Mouse (Mus musculus): ENCODE results near the gene Slco3a1.

The Slco3a1 gene

DNA sequence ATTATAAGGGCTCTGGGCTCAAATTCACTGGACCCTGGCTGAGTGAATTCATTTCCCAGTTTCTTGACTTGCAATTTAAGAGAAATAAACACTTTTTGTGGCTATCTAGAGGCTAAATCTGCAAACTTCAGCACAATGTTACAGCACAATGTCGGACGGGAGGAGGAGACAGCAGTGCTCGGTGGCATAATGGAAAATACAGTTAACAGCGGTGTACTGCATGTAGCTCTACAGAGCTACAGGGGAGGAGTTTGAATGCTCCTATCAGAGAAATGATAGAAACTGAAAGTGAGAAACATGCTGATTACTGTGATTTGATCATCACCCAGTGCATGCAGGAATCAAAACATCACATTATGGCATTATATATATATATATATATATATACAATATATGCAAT lies 68.5 kb downstream of the Slco3a1 start:
- no peak for DNase-seq (ENCODE audit: low spot score)

DNA sequence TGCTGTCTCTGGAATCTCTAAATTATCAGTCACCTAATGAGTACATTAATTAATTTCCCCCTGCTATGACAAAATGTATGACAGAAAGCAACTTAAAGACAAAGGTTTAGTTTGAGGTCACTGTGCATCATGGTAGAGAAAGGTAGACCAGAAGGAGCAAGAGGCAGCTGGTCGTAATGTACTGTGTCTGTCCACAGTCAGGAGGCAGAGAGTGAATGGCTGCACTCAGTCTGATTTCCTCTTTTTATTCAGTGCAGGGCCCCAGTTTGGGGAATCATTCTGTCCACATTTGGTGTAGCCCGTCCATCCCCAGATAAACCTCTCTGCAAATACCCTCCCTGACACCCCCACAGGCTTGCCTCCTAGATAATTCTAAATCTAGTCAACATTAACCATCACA lies 68.9 kb downstream of the Slco3a1 start:
- no peak for DNase-seq (ENCODE audit: low spot score)

DNA sequence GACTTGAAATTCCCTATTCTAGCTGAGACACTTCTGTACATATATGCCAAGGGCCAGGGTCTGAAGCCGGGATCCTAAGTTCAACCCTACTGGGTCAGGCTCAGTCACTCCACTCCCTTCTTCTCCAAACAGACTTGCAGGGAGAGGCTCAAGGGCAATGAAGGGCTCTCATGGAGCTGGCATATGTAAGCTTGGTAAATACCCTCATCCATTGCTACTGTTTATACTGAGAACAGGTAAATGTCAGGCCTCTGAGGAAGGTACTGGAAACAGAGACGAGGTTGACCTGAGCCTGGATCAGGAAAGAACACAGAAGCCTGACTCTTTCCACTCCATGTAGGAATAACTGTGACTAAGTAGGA lies 70.6 kb downstream of the Slco3a1 start:
- DNase-seq (ENCODE audit: low spot score) = no peak

DNA sequence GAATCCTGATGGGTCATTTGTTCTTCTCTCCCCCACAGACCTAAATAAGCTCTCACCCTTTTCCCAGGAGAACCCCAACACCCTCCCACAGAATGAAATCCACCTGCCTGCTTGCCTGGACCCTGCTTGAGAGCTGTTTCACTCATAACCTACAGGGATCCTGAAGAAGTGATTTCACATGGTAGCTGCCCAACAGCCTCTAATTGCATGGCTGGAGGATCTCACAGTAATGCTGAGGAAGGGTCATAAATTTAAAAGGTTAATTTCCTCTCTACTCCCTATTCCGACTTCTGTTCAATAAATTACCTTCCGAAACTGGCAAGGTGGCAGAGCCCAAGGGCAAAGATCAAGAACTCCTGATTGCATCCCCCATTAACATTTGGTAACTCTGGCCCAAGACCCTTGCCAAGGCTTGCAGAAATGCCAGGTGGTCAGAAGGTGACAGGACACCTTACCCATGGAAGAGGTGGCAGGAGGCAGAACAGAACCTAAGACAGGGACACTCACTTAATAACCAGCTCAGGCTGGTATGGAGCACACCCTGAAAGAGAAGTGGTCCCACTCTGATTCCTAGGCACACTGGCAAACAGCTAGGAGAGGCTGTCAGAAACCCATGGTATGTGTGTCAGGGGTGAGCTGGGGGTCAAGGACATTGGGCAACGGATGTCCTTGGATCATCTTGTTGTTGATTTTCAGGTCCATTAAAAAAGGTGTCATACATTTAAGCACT lies 71.1 kb downstream of the Slco3a1 start:
- DNase-seq (ENCODE audit: low spot score) = no peak

DNA sequence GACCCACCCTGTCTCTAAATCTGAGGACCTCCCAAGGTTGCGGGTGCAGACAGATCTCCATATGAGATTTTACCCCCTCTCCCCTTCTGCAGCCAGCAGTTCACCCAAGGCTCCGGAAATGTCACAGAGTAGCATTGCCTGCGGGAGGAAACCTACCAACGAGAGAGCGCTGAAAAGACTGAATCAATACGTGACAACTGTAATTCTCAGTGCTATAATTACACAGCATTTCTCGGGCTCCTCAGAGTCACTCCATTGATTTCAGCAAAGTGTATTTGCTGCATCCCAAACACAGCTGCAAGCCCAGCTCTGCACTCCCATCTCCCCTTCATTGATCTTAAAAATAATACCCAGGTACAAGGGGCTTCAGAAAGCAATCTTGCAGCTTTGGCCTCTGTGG lies 82.8 kb downstream of the Slco3a1 start:
- no peak for DNase-seq (ENCODE audit: low spot score)

DNA sequence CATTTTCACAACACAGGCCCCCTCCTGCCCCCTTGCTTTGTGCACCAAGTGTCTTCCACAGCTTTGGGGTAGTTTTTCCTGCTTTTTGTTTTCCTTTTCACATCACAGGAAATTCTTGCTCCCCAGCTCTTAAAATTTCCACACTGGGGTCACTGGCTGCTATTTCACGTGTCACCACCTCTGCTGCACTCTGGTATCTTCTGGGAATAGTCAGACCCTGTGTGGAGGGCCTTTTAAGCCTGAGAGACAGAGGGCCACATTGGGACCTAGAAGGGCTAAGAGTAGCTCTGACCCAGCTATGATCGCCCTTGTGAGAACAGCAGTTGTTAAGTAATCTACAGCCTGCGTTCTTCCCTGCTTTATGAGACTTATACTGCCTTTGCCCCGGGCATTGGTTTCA lies 87.7 kb downstream of the Slco3a1 start:
- no peak for DNase-seq (ENCODE audit: low spot score)

DNA sequence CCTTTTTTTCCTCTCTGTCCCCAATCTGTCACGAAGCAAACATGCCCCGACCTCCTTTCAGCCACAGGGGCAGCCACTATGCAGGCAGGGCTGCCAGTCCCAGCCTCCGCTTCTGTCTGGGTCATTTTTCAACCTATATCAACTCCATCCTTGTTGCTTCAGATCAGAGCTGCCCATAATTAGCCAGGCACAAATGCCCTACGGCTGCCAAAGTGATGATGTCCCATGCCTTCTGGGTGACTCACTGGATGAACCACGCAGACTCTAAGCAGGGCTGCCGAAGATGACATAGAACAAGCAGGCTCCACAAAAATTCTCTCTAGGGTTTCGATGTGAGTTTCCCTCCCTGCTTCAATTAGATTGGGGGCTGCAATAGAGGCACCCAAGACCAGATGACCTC lies 89.9 kb downstream of the Slco3a1 start:
- no peak for DNase-seq (ENCODE audit: low spot score)

DNA sequence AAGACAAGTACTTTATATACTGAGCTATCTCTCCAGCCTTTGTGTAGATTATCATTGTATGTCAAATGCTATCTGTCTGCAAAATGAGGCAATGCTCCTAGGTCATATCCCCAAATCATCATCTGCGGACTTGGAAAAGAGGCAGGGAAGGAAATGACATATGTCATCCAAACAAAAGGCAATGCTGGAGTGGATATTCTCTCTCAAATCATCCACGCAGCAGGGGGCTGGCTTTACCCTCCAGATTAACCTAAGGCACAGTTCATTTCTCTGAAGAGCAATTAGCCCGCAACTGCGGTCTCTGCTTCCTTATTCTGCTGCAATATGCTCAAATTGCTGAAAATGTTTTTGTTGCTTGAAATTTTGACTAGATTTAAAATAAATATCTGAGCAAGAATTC lies 92.1 kb downstream of the Slco3a1 start:
- no peak for DNase-seq (ENCODE audit: low spot score)

DNA sequence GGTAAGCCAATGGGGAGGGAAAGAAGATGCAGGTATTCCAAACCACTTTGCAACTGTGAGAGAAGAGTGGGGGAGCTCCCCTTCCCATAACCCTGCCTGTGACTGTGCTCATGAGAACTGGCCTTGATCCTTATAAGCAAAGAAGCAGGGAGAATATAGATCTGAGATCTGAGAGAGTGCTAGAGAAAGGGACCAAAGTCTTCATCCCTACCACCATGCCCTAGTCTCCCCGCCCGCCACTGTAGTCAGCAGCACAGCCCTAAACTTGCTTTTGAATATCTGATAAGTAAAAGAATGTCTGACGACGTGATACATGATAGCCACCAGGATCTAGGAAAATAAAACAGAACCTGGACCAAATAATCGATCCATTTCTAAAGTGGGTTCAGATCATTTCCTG lies 92.8 kb downstream of the Slco3a1 start:
- DNase-seq (ENCODE audit: low spot score) = no peak

DNA sequence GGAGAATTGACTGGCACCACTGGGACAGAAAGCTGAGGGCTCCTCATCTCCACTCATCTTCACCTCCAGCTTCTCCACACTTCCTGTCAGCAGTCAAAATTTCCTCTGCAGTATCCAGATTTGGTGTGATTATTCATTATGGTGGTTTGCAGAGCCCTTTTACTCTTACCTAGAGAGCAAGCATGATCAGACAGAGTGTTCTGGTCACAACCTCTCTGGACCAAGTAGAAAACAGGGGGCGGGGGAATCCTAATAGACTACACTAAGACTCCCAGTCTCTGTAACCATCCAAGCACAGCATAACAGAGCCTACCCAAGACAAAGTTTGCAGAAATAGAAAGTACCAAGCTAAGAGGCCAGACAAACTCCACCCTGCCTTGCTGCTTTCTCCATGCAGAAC lies 93.4 kb downstream of the Slco3a1 start:
- DNase-seq (ENCODE audit: low spot score) = no peak

DNA sequence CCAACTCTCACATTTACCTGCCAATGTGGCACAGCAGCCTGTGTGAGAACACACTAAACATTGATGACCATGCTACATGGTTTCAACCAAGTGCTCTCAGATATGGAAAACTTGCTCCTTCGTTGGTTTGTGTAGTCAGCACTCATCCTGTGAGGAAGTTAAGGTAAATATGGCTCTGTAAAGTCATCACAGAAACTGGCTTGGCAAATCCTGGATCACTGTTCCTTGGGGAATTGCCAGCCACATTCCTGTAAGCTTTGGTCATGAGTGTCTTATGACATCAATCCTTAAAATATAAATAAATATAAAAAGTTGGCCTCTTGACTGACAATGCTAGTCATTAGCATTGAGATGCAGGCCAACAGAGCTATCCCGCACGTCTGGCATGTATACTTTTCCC lies 94.8 kb downstream of the Slco3a1 start:
- DNase-seq (ENCODE audit: low spot score) = no peak

DNA sequence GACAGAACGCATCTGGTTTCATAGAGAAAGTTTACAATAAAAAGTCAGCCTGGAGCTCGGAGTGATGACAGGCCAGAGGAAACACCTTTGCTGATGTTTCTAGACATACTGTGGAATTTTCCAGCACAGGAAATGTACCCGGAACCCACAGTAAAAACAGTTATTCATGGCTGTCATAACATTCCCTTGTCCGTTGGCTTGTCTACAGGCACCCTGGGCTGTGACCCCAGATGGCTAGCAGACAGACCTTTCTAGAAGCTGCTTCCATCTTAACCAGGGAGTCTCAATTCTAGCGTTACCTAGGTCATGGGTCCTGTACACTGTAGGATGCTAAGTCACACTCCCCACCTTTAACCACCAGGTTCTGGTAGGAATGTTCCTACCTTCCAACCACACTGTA lies 95.3 kb downstream of the Slco3a1 start:
- DNase-seq (ENCODE audit: low spot score) = no peak

DNA sequence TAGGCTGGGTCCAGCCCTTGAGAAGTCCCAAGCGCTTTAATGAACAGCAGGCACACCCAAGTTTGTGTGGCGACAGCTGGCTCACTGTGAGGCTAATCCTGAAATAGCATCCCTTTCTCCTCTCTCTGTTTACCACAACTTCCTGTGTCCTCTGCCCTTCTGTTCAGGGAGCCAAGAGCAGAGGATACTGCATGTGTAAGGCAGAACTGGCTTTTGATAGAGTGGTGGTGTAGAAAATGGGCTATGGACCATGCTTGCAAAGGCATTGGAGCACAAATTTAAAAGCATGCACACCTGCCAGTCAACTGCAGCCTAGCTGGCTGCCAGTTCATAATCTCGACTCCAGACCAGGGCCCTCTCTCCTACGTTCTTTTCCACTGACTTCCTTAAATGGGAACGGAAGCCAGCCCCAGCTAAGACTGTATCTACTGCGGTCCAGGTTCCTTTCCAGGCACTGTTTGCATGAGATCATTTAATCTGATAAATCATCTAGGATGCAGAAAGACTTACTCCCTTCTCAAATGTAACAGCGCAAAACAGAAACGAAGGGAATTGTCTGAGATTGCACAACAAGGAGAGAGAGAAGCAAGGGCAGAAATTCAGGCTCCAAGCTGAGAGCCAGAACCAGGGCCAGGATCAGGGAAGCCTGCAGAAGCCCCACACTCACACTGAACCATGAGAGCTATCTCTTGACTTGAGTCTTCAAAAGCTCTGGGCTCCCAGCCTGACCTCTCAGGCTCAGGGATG lies 95.9 kb downstream of the Slco3a1 start:
- no peak for DNase-seq (ENCODE audit: low spot score)

DNA sequence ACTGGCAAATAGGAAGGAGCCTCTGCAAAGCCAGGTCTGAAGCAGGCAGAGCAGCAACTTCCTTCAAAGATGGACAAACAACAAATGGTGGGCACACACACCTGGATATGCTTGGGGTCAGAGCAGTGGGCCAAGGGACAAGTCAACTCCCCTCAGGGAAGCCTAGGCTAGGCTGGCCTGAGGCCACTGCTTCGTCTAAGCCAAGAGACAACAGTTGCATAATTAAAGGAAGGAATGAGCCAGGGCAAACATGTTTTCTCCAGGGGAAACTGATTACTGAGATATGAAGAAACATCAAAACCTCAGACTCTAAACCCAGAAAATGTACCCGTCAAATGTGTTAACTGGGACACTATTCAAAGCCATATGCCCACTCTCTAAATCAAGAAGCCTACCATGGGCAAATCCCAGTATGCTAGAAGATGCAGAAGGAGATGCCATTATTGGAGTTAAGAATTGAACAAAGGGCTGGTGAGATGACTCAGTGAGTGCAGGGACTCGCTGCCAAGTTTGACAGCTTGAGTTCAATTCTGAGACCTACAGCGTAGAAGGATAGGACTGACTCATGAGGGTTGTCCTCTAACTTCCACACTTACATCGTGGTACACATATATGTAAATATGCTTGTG lies 97.1 kb downstream of the Slco3a1 start:
- no peak for DNase-seq (ENCODE audit: low spot score)

DNA sequence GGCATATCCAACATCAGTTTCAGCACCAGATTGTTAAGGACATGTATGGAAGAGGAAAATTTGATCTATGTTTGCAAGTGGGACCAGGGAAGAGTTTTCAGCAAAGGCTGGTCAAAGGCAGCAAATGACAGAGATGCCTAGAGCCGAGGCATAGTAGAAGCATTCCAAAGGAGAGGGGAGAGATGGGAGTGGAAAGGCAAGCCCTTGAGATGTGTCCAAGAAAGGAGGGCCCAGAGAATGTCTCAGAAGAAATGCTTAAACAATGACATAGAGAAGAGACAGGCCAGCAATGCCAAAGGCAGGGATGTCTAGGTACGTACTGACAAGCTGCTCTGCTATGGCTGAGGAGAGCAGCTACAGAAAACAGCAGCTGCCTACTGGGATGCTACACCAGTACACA lies 97.8 kb downstream of the Slco3a1 start:
- DNase-seq (ENCODE audit: low spot score) = no peak

DNA sequence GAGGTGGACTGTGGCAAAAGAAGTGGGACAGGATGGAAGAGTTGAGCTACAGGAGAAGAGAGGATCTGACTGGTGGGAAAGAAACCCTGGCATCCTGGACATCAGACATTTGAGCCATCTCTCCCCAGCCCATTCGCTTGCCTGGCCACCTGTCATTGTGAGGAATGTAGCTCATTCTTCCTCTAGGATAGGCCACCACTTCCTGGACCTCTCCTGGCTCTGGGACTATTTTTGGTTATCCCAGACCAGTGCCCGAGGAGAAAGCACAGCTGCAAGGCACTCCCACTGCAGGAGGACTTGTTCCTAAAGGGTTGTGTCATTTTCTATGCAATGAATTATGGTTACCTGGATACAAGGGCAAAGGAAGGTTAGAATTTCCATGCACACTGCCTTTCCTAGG lies 103.5 kb downstream of the Slco3a1 start:
- DNase-seq (ENCODE audit: low spot score) = no peak

DNA sequence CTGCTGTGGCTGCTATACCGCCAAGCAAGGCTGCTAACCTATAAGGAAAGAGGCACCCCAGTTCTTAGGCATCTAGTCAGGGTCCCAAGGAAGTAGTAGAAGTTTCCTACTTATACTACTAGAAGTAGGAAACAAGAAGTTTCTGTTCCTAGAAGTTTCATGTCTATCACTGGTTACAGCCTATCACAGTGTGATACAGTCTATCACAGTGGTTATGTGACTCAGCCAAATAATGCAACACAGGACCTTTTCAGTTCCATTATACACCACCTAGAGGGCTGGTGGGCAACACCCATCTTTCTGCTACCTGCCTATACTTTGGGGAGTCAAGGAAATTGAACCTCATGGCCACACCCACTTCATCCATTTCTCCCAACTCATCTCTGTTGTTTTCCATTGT lies 104.8 kb downstream of the Slco3a1 start:
- DNase-seq (ENCODE audit: low spot score) = no peak

DNA sequence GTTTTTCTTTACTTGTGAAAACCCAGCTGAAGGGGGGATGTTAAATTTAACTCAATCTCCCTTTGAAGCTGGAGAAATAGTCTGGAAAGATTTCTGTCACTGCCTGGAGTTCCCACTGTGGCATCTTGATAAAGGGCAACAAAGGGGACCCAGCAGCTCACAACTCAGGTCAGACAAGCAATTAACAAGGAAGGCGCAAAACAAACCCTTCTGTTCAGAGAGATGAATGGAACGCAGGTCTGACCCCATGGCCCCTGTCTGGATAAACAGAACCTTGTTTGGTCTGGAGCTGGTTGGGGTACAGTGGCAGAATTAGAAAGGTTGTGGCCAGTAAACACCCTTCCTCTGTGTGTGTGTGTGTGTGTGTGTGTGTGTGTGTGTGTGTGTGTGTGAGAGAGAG lies 106.8 kb downstream of the Slco3a1 start:
- DNase-seq (ENCODE audit: low spot score) = no peak

DNA sequence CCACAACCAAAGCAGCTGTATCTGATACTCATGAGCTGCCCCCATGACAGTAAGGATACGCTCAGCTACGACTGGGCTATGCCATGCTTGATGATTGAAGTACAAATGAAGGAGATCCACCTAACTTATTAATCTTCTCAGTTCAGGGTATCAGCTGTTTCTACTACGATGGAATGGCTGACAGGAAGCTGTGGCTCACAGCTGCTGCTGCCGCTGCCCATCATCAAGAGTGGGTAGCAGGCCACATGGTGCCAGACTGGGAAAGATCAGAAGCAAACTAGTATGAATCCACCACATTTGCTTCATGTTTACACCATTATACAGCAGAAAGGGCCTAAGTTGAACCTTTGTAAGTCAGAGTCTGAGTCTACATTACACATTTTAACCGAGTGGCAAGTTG lies 109.4 kb downstream of the Slco3a1 start:
- DNase-seq (ENCODE audit: low spot score) = no peak

DNA sequence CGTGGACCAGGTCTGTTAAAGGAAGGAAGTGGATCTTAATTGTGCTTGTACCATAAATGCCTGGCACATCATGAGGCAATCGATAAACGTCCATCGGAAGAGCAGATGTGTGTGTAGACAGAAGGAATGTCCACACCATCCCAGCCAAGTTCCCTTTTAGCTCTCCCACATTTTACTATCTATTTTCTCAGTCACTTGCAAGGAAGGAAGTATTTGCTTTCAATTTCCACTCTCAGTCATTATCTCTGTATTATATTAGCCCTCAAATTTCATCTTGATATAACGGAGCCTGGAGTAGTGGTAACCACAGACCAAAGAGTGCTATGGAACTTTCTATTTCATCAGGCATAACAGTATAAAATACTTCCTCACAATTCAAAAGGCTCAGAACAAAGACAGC lies 112.2 kb downstream of the Slco3a1 start:
- DNase-seq (ENCODE audit: low spot score) = no peak

DNA sequence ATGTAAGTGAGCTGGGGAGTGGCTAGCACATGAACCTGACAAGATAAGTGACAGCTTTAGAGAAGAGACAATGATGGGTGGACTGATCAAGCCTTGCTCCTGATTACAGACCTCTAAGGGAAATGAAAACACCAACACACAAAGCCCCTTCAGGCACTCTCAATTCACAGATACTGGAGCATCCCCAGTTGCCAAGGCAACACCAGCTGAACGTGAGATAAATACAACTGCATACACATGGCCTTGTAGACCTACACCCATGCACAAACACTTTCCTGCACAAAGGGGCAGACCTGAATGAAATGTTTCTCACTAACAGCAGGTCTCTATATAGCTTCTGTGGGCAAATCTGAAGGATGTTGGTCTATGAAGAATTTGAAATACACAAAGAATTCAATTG lies 117.0 kb downstream of the Slco3a1 start:
- no peak for DNase-seq (ENCODE audit: low spot score)

DNA sequence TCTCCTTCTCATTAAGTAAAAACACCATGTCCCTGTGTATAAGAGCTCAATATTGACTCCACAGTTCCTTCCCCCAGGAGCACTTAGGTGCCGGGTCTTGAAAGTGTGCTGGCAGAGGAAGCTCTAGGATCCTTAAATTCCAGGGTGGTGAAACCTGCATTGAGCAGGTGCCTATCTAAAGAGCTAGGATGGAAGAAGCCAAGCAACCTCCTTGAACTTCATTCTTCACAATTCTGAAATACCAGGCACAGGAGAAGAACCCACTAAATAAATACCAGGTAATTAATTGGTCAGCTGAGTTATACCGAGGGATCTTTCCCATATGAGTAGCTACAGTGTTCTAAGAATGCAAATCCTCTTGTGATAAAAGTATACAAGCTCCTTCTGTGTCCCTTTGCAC lies 117.9 kb downstream of the Slco3a1 start:
- DNase-seq (ENCODE audit: low spot score) = no peak

DNA sequence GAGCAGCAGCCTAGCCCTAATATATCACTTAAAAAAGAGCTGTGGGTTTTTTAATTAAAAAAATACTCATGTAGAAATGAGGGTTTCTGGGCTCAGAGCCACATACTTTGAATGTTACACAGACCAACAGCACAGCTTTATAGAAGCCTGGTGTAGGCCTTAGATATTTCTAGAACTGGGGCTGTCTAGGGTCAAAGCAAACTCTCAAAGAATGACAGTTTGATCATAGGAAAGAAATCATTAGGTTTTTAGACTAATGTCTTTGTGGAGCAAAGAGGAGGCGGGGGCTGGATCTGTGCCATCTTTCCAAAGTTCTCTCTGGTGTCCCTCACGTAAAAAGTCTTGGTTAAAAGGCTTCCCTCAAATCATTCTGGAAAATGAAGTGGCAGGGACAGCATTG lies 121.6 kb downstream of the Slco3a1 start:
- no peak for DNase-seq (ENCODE audit: low spot score)

DNA sequence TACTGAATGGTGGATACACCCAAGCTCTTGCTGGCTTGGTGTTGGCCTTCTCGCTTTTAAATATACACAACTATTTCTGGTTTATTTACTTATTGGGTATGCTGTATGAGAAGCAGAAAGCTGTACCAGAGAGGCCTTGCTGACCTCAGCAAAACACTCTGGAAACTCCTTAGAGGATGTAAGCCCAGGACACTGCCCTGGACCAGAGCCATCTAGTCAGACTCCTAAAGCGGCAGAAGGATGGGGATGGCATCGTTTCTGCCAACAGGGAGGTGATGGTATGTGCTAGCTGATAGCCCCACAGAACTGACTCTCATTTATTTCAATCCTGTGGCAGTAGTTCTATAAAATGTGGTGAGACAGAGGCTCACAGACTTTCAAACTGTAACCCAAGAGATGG lies 125.3 kb downstream of the Slco3a1 start:
- no peak for DNase-seq (ENCODE audit: low spot score)
